Mouse (Mus musculus): ENCODE measurements around the gene Ankrd9.

- TF ChIP-seq POLR2A (IDR thresholded peaks at IDR 0.05; ENCODE audit: extremely low read depth, insufficient read depth, low read length) = no peak
- TF ChIP-seq CTCF (IDR thresholded peaks at IDR 0.05; ENCODE audit: extremely low read depth, insufficient read depth, low read length) = no peak
Observed at GRCm38 (mm10) chr12:110953443-110953842, 25.4 kb downstream of the Ankrd9 start.

Measured in cortical plate, adult 2 months (tissue).